Mouse (Mus musculus): ENCODE data around the gene Cklf.

DNA sequence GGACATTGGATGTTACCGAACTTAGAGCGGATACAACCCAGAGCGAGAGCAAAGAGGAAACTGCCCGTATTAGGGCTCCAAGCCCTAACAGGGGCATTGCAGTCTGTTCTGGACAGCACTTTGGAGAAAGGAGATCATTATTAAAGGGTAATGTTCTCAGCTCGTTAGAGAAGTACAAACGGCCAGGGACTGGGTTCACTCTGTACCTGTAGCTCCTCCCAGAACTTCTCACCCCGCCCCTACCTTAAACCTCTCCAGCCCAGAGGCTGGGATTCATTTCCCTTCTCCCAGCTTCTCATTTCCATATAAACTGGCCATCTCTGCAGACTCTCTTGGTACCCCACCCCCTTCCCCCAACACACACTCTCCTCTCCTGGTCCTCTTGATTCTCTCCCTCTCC is 800 bp downstream of the Cklf start:
- TF ChIP-seq CTCF (IDR thresholded peaks at IDR 0.05; ENCODE audit: borderline replicate concordance, insufficient read depth, low read depth, low read length) (no peak), POLR2A (IDR thresholded peaks at IDR 0.05; ENCODE audit: borderline replicate concordance, insufficient read depth, low read length) (no peak)

All from cerebellum, adult 2 months (tissue).